Mouse (Mus musculus): Measurements from ENCODE around the gene Nrf1.

Gene Nrf1

GRCm38 (mm10) chr6:30047271-30048162 is at the start of gene Nrf1:
Gene Nrf1 (plus strand): TSS chr6:30047988.
- no peak for TF ChIP-seq GATA4 (IDR thresholded peaks at IDR 0.05; ENCODE audit: insufficient replicate concordance, low read length)

- no peak for TF ChIP-seq GATA4 (IDR thresholded peaks at IDR 0.05; ENCODE audit: insufficient replicate concordance, low read length)
Observed at GRCm38 (mm10) chr6:29998140-29998539, 49.6 kb upstream of the Nrf1 start.

GRCm38 (mm10) chr6:29998771-29999170 is 49.0 kb upstream of the Nrf1 start:
- TF ChIP-seq GATA4 (IDR thresholded peaks at IDR 0.05; ENCODE audit: insufficient replicate concordance, low read length), result no peak

GRCm38 (mm10) chr6:30002628-30003027 is 45.2 kb upstream of the Nrf1 start:
- TF ChIP-seq GATA4 (IDR thresholded peaks at IDR 0.05; ENCODE audit: insufficient replicate concordance, low read length), result no peak

- no peak for TF ChIP-seq GATA4 (IDR thresholded peaks at IDR 0.05; ENCODE audit: insufficient replicate concordance, low read length)
Observed at GRCm38 (mm10) chr6:30005851-30006250, 41.9 kb upstream of the Nrf1 start.

- TF ChIP-seq GATA4 (IDR thresholded peaks at IDR 0.05; ENCODE audit: insufficient replicate concordance, low read length), result no peak
Observed at GRCm38 (mm10) chr6:30009204-30009603, 38.6 kb upstream of the Nrf1 start.

- TF ChIP-seq GATA4 (IDR thresholded peaks at IDR 0.05; ENCODE audit: insufficient replicate concordance, low read length), result no peak
Observed at GRCm38 (mm10) chr6:30013520-30013919, 34.3 kb upstream of the Nrf1 start.

- no peak for TF ChIP-seq GATA4 (IDR thresholded peaks at IDR 0.05; ENCODE audit: insufficient replicate concordance, low read length)
Observed at GRCm38 (mm10) chr6:30014187-30014864, 33.5 kb upstream of the Nrf1 start.

GRCm38 (mm10) chr6:30021241-30021640 is 26.5 kb upstream of the Nrf1 start:
- no peak for TF ChIP-seq GATA4 (IDR thresholded peaks at IDR 0.05; ENCODE audit: insufficient replicate concordance, low read length)

GRCm38 (mm10) chr6:30021656-30022055 is 26.1 kb upstream of the Nrf1 start:
- no peak for TF ChIP-seq GATA4 (IDR thresholded peaks at IDR 0.05; ENCODE audit: insufficient replicate concordance, low read length)

GRCm38 (mm10) chr6:30026799-30027198 is 21.0 kb upstream of the Nrf1 start:
- no peak for TF ChIP-seq GATA4 (IDR thresholded peaks at IDR 0.05; ENCODE audit: insufficient replicate concordance, low read length)

- TF ChIP-seq GATA4 (IDR thresholded peaks at IDR 0.05; ENCODE audit: insufficient replicate concordance, low read length), result no peak
Observed at GRCm38 (mm10) chr6:30028358-30028757, 19.4 kb upstream of the Nrf1 start.

GRCm38 (mm10) chr6:30035112-30035511 is 12.7 kb upstream of the Nrf1 start:
- no peak for TF ChIP-seq GATA4 (IDR thresholded peaks at IDR 0.05; ENCODE audit: insufficient replicate concordance, low read length)

GRCm38 (mm10) chr6:30041498-30041897 is 6.3 kb upstream of the Nrf1 start:
- TF ChIP-seq GATA4 (IDR thresholded peaks at IDR 0.05; ENCODE audit: insufficient replicate concordance, low read length), result no peak

GRCm38 (mm10) chr6:30042483-30042882 is 5.3 kb upstream of the Nrf1 start:
- no peak for TF ChIP-seq GATA4 (IDR thresholded peaks at IDR 0.05; ENCODE audit: insufficient replicate concordance, low read length)

- no peak for TF ChIP-seq GATA4 (IDR thresholded peaks at IDR 0.05; ENCODE audit: insufficient replicate concordance, low read length)
Observed at GRCm38 (mm10) chr6:30048163-30048500, 344 bp downstream of the Nrf1 start.
